ENCODE assay signal across 15 mouse cellular contexts in genomic region chr11:88617380-88617779, GRCm38 (mm10).
DNase-seq lines count a peak whose midpoint lies in the region; ATAC-seq and TF ChIP-seq lines count a peak whose summit lies in the region.
"Had no signal": no experiment of that assay in that cellular context is flagged by ENCODE, and none has a peak within 500 bp of the region (broad histone marks: within the 10 kb centered on the region; RNA-seq: fewer than 3 reads in every experiment).

No protein-coding gene starts in this region.

- H3K27ac ChIP-seq in kidney, embryonic 15.5 days: peak overlapping the region; percentile 93
- H3K27ac ChIP-seq in forebrain, embryonic 14.5 days (ENCODE audit: low read depth, low read length): peak overlapping the region; percentile 79
- H3K27ac ChIP-seq in midbrain, embryonic 16.5 days (ENCODE audit: low read length): peak overlapping the region; percentile 55
- H3K27ac ChIP-seq: liver, embryonic 12.5 days had no signal

- peak overlapping the region; percentile 30 for H3K4me2 ChIP-seq in kidney, embryonic 15.5 days
- H3K4me2 ChIP-seq in forebrain, embryonic 14.5 days (ENCODE audit: low read length): no peak overlapping the region
- no peak overlapping the region for H3K4me2 ChIP-seq in midbrain, embryonic 16.5 days (ENCODE audit: low read length)
- H3K4me2 ChIP-seq: heart, embryonic 15.5 days; liver, embryonic 12.5 days had no signal

- H3K36me3 ChIP-seq in kidney, embryonic 15.5 days: 0 out of 2 replicates have a peak, but pooled peaks cover 3% of the 10 kb centered on the region
- peaks cover 22% of the 10 kb centered on the region for H3K36me3 ChIP-seq in E14TG2a.4 (ENCODE audit: insufficient read depth, low read length)
- H3K36me3 ChIP-seq in forebrain, embryonic 14.5 days (ENCODE audit: control insufficient read depth, insufficient read depth, low read length): no peaks in the 10 kb centered on the region
- H3K36me3 ChIP-seq in midbrain, embryonic 16.5 days (ENCODE audit: control insufficient read depth, insufficient read depth, low read length): no peaks in the 10 kb centered on the region
- H3K36me3 ChIP-seq: heart, embryonic 15.5 days had no signal

- H3K4me3 ChIP-seq in kidney, embryonic 15.5 days (replicated peaks): no peak overlapping the region
- peak overlapping the region; percentile 32; the same call in 1 of the 2 replicates for H3K4me3 ChIP-seq in E14TG2a.4 (replicated peaks; ENCODE audit: low read length)
- H3K4me3 ChIP-seq in forebrain, embryonic 14.5 days (ENCODE audit: low read depth, low read length): no peak overlapping the region
- no peak overlapping the region for H3K4me3 ChIP-seq in midbrain, embryonic 16.5 days (ENCODE audit: low read depth, low read length)
- H3K4me3 ChIP-seq: heart, embryonic 15.5 days; liver, embryonic 12.5 days; myocyte had no signal

- no peak for DNase-seq in kidney, adult 18-20 months
- DNase-seq in forebrain, embryonic 14.5 days (ENCODE audit: low spot score): peak; percentile 75
- DNase-seq in yolk sac, embryonic 10.5 days (ENCODE audit: low spot score): no peak
- DNase-seq in adrenal gland, adult 8-10 months: no peak
- no peak for DNase-seq in gastrocnemius, postnatal 4 days (ENCODE audit: low spot score in 2 of 2)
- DNase-seq: adrenal gland, postnatal 36 days; cerebellum, adult 11-12 months; gastrocnemius, postnatal 25 days; right cerebral cortex, adult 18-20 months had no signal

- peaks cover 92% of the 10 kb centered on the region for H3K4me1 ChIP-seq in kidney, embryonic 15.5 days
- H3K4me1 ChIP-seq in E14TG2a.4 (replicated peaks; ENCODE audit: low read depth, low read length): peaks cover 93% of the 10 kb centered on the region
- peaks cover 48% of the 10 kb centered on the region for H3K4me1 ChIP-seq in forebrain, embryonic 14.5 days (ENCODE audit: control insufficient read depth, insufficient read depth, low read length)
- H3K4me1 ChIP-seq in midbrain, embryonic 16.5 days (ENCODE audit: control insufficient read depth, insufficient read depth, low read length): peaks cover 27% of the 10 kb centered on the region

- H3K9me3 ChIP-seq in kidney, embryonic 15.5 days (replicated peaks): no peaks in the 10 kb centered on the region
- H3K9me3 ChIP-seq in E14TG2a.4 (ENCODE audit: low read length): no peaks in the 10 kb centered on the region
- no peaks in the 10 kb centered on the region for H3K9me3 ChIP-seq in forebrain, embryonic 14.5 days (replicated peaks; ENCODE audit: control insufficient read depth, low read length)
- H3K9me3 ChIP-seq in midbrain, embryonic 16.5 days (replicated peaks; ENCODE audit: control insufficient read depth, low read length, poor library complexity, severe bottlenecking): no peaks in the 10 kb centered on the region
- H3K9me3 ChIP-seq: heart, embryonic 15.5 days; liver, embryonic 12.5 days had no signal

- no peak for ATAC-seq in kidney, embryonic 15.5 days (replicated peaks; ENCODE audit: low FRiP score)
- ATAC-seq in forebrain, embryonic 14.5 days: peak; percentile 11; the same call in 1 of the 2 replicates
- no peak for ATAC-seq in midbrain, embryonic 16.5 days
- ATAC-seq: liver, embryonic 12.5 days had no signal

- no peak for TF ChIP-seq CTCF in E14TG2a.4 (conservative IDR thresholded peaks at IDR 0.05; ENCODE audit: low read length)

- 68% methylated on average over 11 of the region's 11 CpGs for whole genome bisulfite sequencing in kidney, embryonic 15.5 days
- 26% methylated on average over 11 of the region's 11 CpGs for WGBS in forebrain, embryonic 14.5 days
- WGBS in midbrain, embryonic 16.5 days: 74% methylated on average over 11 of the region's 11 CpGs

- H3K27me3 ChIP-seq in kidney, embryonic 15.5 days: no peaks in the 10 kb centered on the region
- no peaks in the 10 kb centered on the region for H3K27me3 ChIP-seq in E14TG2a.4 (ENCODE audit: insufficient read depth, low read length)
- H3K27me3 ChIP-seq in forebrain, embryonic 14.5 days (replicated peaks; ENCODE audit: control insufficient read depth, insufficient read depth, low read length): no peaks in the 10 kb centered on the region
- no peaks in the 10 kb centered on the region for H3K27me3 ChIP-seq in midbrain, embryonic 16.5 days (ENCODE audit: control insufficient read depth, insufficient read depth, low read depth, low read length)
- H3K27me3 ChIP-seq: heart, embryonic 15.5 days; liver, embryonic 12.5 days had no signal

- H3K9ac ChIP-seq in kidney, embryonic 15.5 days: no peak overlapping the region
- H3K9ac ChIP-seq in forebrain, embryonic 14.5 days (ENCODE audit: low read length): no peak overlapping the region
- no peak overlapping the region for H3K9ac ChIP-seq in midbrain, embryonic 16.5 days (ENCODE audit: low read depth, low read length)
- H3K9ac ChIP-seq: heart, embryonic 15.5 days; liver, embryonic 12.5 days had no signal
